In genomic region chr5:115508859-115509147, GRCm38 (mm10) we compare ENCODE assay signal across 9 mouse cellular contexts. TPM values are rescaled to one million over a fixed set of nuclear protein-coding genes. Genes with fewer than 3 reads are reported as not detected.
DNase-seq lines count a peak whose midpoint lies in the region; ATAC-seq and TF ChIP-seq lines count a peak whose summit lies in the region.
"Had no signal": no experiment of that assay in that cellular context is flagged by ENCODE, and none has a peak within 500 bp of the region (broad histone marks: within the 10 kb centered on the region; RNA-seq: fewer than 3 reads in every experiment).

No protein-coding gene starts in this region.

- no peak for TF ChIP-seq POLR2A in cortical plate, adult 2 months (IDR thresholded peaks at IDR 0.05; ENCODE audit: extremely low read depth, insufficient read depth, low read length)

- no peak for TF ChIP-seq CTCF in cortical plate, adult 2 months (IDR thresholded peaks at IDR 0.05; ENCODE audit: extremely low read depth, insufficient read depth, low read length)
- TF ChIP-seq CTCF in heart, postnatal 0 days (IDR thresholded peaks at IDR 0.05; ENCODE audit: low read depth), result no peak

- peaks cover 1% of the 10 kb centered on the region; the same call in 1 of the 2 replicates for H3K4me1 ChIP-seq in cortical plate, adult 2 months (ENCODE audit: control insufficient read depth, insufficient read depth, low read length)
- peaks cover 30% of the 10 kb centered on the region for H3K4me1 ChIP-seq in heart, postnatal 0 days (ENCODE audit: control insufficient read depth, insufficient read depth)
- H3K4me1 ChIP-seq in neural tube, embryonic 13.5 days (replicated peaks), result peaks cover 38% of the 10 kb centered on the region

- no peaks in the 10 kb centered on the region; the same call in 1 of the 2 replicates for H3K36me3 ChIP-seq in heart, postnatal 0 days (replicated peaks; ENCODE audit: control insufficient read depth, insufficient read depth, low read length)
- 0 out of 2 replicates have a peak, but pooled peaks cover 4% of the 10 kb centered on the region for H3K36me3 ChIP-seq in neural tube, embryonic 13.5 days

- peak overlapping the region; percentile 64 for H3K4me3 ChIP-seq in cortical plate, adult 2 months (ENCODE audit: insufficient read depth, low read length)
- H3K4me3 ChIP-seq in heart, postnatal 0 days (ENCODE audit: low read depth, low read length), result peak overlapping the region; percentile 81
- peak overlapping the region; percentile 90 for H3K4me3 ChIP-seq in neural tube, embryonic 13.5 days

- no peaks in the 10 kb centered on the region for H3K27me3 ChIP-seq in heart, postnatal 0 days (ENCODE audit: control insufficient read depth, insufficient read depth, low read length)
- no peaks in the 10 kb centered on the region for H3K27me3 ChIP-seq in neural tube, embryonic 13.5 days

- no peaks in the 10 kb centered on the region for H3K9me3 ChIP-seq in heart, postnatal 0 days (replicated peaks; ENCODE audit: control insufficient read depth, low read length)
- no peaks in the 10 kb centered on the region for H3K9me3 ChIP-seq in neural tube, embryonic 13.5 days

- 25% methylated on average over 10 of the region's 10 CpGs for WGBS in heart, postnatal 0 days
- 23% methylated on average over 10 of the region's 10 CpGs for WGBS in neural tube, embryonic 13.5 days

- no peak for ATAC-seq in heart, postnatal 0 days (ENCODE audit: insufficient read depth, low read depth)
- ATAC-seq in neural tube, embryonic 13.5 days (ENCODE audit: low read depth), result no peak
- ATAC-seq in activated CD4-positive, CD25-positive, alpha-beta regulatory T cell, adult 4 months, result no peak

- H3K9ac ChIP-seq in heart, postnatal 0 days (replicated peaks; ENCODE audit: low read depth, low read length), result peak overlapping the region; percentile 91
- peak overlapping the region; percentile 94 for H3K9ac ChIP-seq in neural tube, embryonic 13.5 days

- peak; percentile 40 for DNase-seq in 416B (ENCODE audit: low read depth)
- no peak for DNase-seq in heart, postnatal 0 days (ENCODE audit: low spot score)
- peak; percentile 90 to 95 for DNase-seq in kidney, postnatal 36 days
- DNase-seq in right cerebral cortex, adult 2 months (ENCODE audit: low spot score in 2 of 2), result no peak
- no peak for DNase-seq in urinary bladder, postnatal 14 days (ENCODE audit: low spot score)

- H3K4me2 ChIP-seq in heart, postnatal 0 days (ENCODE audit: low read depth, low read length), result peak overlapping the region; percentile 81
- peak overlapping the region; percentile 81 for H3K4me2 ChIP-seq in neural tube, embryonic 13.5 days

- TF ChIP-seq EP300 in heart, postnatal 0 days (IDR thresholded peaks at IDR 0.05; ENCODE audit: low read depth), result no peak

- peak overlapping the region; percentile 57; the same call in 1 of the 2 replicates for H3K27ac ChIP-seq in cortical plate, adult 2 months (ENCODE audit: insufficient read depth, low read length)
- H3K27ac ChIP-seq in heart, postnatal 0 days (ENCODE audit: low read depth), result peak overlapping the region; percentile 83
- H3K27ac ChIP-seq in neural tube, embryonic 13.5 days (replicated peaks), result peak overlapping the region; percentile 28; the same call in 1 of the 2 replicates

RNA-seq across cellular contexts. Expression of gene Pxn, which starts 2.3 kb away (rescaled TPM):
- 41.6 and 45.3 TPM in 2 replicates for polyA plus RNA-seq in cortical plate, adult 2 months (2012; rRNA removed)
- total RNA-seq in heart, postnatal 0 days (2014; rRNA removed; ENCODE audit: low replicate concordance), result 66.6 and 68.8 TPM in 2 replicates
- polyA plus RNA-seq in heart, postnatal 0 days (2015; fragmentation: Nextera tagmentation; extraction: Ambion mirVana), result 19.3 and 19.9 TPM in 2 replicates
- 26.5 and 26.6 TPM in 2 replicates for polyA plus RNA-seq in neural tube, embryonic 13.5 days (2015; fragmentation: Nextera tagmentation; extraction: Ambion mirVana)
- polyA plus RNA-seq in activated CD4-positive, CD25-positive, alpha-beta regulatory T cell, adult 4 months (2017; shearing (Covaris generic)), result 10 to 100 TPM; 14.5 to 21.0 TPM

RNA-seq across cellular contexts. Expression of gene Sirt4, which starts 24.3 kb away (rescaled TPM):
- polyA plus RNA-seq in cortical plate, adult 2 months (2012; rRNA removed), result 89.5 and 107 TPM in 2 replicates
- total RNA-seq in heart, postnatal 0 days (2014; rRNA removed; ENCODE audit: low replicate concordance), result 13.8 and 29.0 TPM in 2 replicates
- polyA plus RNA-seq in heart, postnatal 0 days (2015; fragmentation: Nextera tagmentation; extraction: Ambion mirVana), result 14.5 and 15.4 TPM in 2 replicates
- polyA plus RNA-seq in neural tube, embryonic 13.5 days (2015; fragmentation: Nextera tagmentation; extraction: Ambion mirVana), result 26.8 and 33.0 TPM in 2 replicates
- polyA plus RNA-seq in activated CD4-positive, CD25-positive, alpha-beta regulatory T cell, adult 4 months (2017; shearing (Covaris generic)), result 10 to 100 TPM; 10.4 to 14.9 TPM

RNA-seq across cellular contexts. Expression of gene Pla2g1b, which starts 42.7 kb away (rescaled TPM):
- not detected in 2 replicates for polyA plus RNA-seq in cortical plate, adult 2 months (2012; rRNA removed)
- total RNA-seq in heart, postnatal 0 days (2014; rRNA removed; ENCODE audit: low replicate concordance), result not detected in 2 replicates
- polyA plus RNA-seq in heart, postnatal 0 days (2015; fragmentation: Nextera tagmentation; extraction: Ambion mirVana), result not detected in 2 replicates
- polyA plus RNA-seq in neural tube, embryonic 13.5 days (2015; fragmentation: Nextera tagmentation; extraction: Ambion mirVana), result 0.95 TPM in 1 of 2 replicates, not detected in the other
- not detected for polyA plus RNA-seq in activated CD4-positive, CD25-positive, alpha-beta regulatory T cell, adult 4 months (2017; shearing (Covaris generic))
- polyA plus RNA-seq: brain, embryonic 14.5 days had no signal

RNA-seq across cellular contexts. Expression of gene Rplp0, which starts 50.5 kb away (rescaled TPM):
- 493 and 494 TPM in 2 replicates for polyA plus RNA-seq in cortical plate, adult 2 months (2012; rRNA removed)
- 2,397 and 2,522 TPM in 2 replicates for total RNA-seq in heart, postnatal 0 days (2014; rRNA removed; ENCODE audit: low replicate concordance)
- polyA plus RNA-seq in heart, postnatal 0 days (2015; fragmentation: Nextera tagmentation; extraction: Ambion mirVana), result 877 and 933 TPM in 2 replicates
- 767 and 869 TPM in 2 replicates for polyA plus RNA-seq in neural tube, embryonic 13.5 days (2015; fragmentation: Nextera tagmentation; extraction: Ambion mirVana)
- polyA plus RNA-seq in activated CD4-positive, CD25-positive, alpha-beta regulatory T cell, adult 4 months (2017; shearing (Covaris generic)), result 1,000 to 10,000 TPM; 4,414 to 4,537 TPM

RNA-seq across cellular contexts. Expression of gene Gcn1l1, which starts 56.3 kb away (rescaled TPM):
- polyA plus RNA-seq in cortical plate, adult 2 months (2012; rRNA removed), result 36.0 and 38.2 TPM in 2 replicates
- total RNA-seq in heart, postnatal 0 days (2014; rRNA removed; ENCODE audit: low replicate concordance), result 38.3 and 42.8 TPM in 2 replicates
- 12.9 and 13.6 TPM in 2 replicates for polyA plus RNA-seq in heart, postnatal 0 days (2015; fragmentation: Nextera tagmentation; extraction: Ambion mirVana)
- polyA plus RNA-seq in neural tube, embryonic 13.5 days (2015; fragmentation: Nextera tagmentation; extraction: Ambion mirVana), result 36.5 and 39.3 TPM in 2 replicates
- polyA plus RNA-seq in activated CD4-positive, CD25-positive, alpha-beta regulatory T cell, adult 4 months (2017; shearing (Covaris generic)), result 10 to 100 TPM; 22.2 to 30.6 TPM

Comparison
In these comparisons a context has a peak if more than half of its experiments do, and no peak if none do; other contexts are left out.
1. DNase-seq: peak in 416B (single experiment) and kidney, postnatal 36 days (2 of 2); none in heart, postnatal 0 days (single experiment), right cerebral cortex, adult 2 months (0 of 2) and urinary bladder, postnatal 14 days (single experiment).
2. H3K27ac ChIP-seq: peak in every context shown above with its lines; median percentile 83 in heart, postnatal 0 days; 57 in cortical plate, adult 2 months; 28 in neural tube, embryonic 13.5 days.
3. Peak in every context shown above with its lines, with median percentiles within 50 percentile points of each other: H3K4me3 ChIP-seq.